Mouse (Mus musculus) kidney, adult 2 months (tissue): ENCODE data around the gene Gsk3a.

ENCODE experiments used
- CTCF ChIP-seq: fragments of 200-500 bp; conservative IDR thresholded peaks from 2 replicates; pipeline ENCODE4 v1.5.1; 2011; ENCODE audit warnings: low read depth, mild to moderate bottlenecking, control low read depth, low read length, moderate library complexity, mixed read lengths; ENCODE audit not compliant: insufficient read depth, insufficient read length
- POLR2A ChIP-seq: fragments of 200-500 bp; IDR thresholded peaks from one replicate; pipeline ENCODE4 v1.6.1; 2011; ENCODE audit warnings: low read depth, low read length, control low read depth

DNA sequence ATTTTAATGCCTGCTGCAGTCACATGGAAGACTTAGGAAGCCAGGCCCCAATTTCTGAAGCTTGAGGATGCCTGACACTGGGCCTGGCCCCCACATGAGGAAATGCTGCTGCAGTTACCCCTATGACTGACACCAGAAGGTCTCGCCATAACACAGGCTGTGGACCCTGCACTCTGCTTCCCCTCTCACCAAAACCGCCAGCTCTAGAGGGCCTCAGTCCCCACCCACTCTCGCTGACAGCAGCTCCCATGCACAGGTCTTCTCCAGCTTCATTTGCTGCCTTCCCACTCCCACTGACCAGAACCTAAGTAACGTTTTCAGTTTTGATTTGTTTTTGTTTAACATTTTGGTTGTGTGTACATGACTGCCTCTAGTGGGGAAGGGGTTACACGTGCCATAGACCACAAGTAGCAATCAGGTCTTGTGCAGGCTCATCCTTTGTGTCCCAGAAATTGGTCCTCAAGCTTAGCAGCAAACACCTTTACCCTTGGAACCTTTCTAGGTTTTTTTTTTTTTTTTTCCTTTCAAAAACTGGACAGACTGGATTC lies 5.5 kb downstream of the Gsk3a start:
- TF ChIP-seq CTCF (no peak), POLR2A (no peak)
